Mouse (Mus musculus) urinary bladder, postnatal 10 days (tissue): ENCODE data around the gene Stard13.

Source experiments
- DNase-seq: peaks from one replicate; pipeline ENCODE4 v3.0.0; 2022; ENCODE audit warnings: low spot score

Gene Stard13

DNA sequence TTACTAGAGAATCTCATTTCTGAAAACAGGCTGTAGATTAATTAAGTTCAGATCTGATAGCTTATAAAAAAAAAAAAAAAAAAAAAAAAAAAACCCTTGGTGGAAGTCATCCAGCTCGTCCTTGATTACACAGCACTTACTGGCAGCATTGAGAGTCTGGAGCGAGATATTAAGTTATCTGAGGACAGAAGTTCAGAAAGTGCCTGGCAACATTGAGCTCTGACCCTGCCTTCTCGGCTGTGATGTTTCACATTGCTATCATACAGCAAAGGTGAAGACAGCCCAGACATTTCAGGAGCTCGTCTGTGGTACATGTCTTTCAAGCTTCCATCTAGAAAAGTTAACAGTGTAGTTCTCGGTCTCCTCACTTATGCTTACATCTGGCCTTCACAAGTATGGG lies 95.7 kb downstream of the Stard13 start:
- DNase-seq, result no peak

DNA sequence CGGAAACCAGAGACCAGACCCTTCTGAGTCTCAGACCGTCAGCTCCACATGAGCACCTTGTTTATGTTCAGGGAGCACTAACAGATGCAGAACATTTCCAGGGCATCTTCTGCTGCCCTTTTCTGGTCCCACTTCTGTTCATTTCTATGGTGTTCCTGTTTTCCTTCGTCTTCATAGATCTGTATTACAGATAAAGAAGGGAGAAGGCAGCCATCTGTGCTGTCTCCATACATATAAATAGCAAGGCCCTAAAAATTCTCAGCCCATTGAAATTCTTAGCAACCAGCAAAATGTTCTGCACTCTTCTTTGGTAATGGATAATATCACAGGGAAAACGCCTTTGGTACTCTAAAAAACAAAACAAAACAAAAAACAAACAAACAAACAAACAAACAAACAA lies 96.3 kb downstream of the Stard13 start:
- DNase-seq, result no peak

DNA sequence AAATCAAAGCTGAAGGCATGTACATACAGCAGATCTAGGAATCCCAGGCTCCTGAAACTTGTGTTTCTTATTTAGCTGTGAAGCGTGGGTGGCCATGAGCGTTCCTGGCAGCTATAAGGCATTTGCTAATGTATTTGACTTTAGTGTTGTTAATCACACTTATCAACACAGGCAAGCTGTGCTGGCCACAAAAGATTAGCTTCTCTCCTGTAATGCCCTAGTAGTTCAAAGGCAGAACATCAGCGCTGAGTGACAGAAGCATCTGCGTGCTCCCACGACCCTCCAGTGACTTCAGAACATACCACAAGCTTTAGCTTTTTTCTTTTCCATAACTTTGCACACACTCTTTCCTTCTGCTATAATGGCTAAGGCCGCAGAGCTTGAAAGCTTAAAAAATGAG lies 97.7 kb downstream of the Stard13 start:
- no peak for DNase-seq

DNA sequence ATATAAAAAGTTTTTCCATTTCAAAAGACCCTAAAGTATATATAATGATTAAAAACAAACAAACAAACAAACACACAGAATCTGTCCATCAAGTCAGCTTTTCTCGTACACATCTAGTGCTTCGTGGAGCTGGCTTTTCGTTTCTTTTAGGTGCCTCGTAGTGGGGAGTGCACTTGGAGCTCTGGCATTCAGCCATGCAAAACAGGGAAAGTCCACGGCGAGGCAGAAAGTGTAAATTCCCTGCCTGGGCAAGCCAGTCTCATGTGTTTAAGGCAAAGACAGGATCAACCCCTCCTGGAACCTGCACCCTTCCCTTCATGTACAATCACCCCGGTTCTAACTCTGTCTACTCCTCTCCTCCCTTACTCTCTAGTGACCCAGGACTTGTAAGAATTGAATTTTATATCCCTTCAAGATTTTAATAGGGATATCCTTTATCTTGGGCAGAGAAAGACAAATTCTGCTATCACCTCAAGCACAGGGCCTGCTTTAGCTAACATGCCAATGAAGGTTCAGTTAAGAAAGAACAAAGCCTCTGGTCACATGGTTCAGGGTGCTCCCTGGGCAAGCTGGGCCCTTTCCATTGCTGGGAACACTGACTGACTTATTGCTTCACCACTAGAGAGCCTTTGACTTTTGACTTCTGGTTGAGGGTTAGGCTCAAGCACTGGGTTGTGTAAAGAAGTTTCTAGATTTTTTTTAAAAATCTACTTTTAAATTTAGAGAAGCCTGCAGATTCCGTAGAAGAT lies 98.4 kb downstream of the Stard13 start:
- no peak for DNase-seq

DNA sequence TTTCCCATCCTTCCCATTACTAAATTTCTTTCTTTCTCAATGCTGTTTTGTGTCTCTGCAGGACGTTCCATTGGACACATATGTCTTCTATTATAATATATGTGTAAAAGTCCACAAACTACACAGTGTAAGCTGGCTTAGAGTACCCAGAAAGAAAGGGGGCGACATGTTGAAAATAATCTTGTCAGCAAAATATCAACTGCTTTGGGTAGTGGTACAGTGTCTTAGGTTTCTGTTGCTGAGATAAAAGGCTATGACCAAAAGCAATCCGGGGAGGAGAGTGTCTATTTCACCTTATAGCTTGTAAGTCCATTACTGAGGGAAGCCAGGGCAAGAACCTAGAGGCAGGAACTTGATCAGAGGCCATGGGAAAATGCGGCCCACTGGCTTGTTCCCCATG lies 99.4 kb downstream of the Stard13 start:
- DNase-seq, result no peak

DNA sequence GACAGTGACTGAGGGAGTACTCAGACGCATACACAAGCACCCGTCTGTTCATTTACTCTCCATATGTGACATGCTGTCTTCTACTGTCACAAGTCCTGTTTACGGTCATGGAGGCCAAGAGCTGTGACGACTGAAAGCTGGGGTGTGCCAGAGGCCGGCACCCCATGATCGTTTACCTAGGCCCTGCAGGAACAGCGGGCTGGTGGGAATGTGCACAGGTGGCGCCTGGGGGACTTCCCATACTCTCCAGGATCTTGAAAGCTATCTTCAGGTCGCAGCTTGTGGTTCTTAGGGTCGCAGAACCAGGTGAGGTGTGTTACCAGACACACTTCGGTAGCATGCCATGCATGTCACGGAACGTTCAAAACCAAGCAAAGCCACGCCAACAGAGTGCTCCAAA lies 99.9 kb downstream of the Stard13 start:
- DNase-seq, result no peak

DNA sequence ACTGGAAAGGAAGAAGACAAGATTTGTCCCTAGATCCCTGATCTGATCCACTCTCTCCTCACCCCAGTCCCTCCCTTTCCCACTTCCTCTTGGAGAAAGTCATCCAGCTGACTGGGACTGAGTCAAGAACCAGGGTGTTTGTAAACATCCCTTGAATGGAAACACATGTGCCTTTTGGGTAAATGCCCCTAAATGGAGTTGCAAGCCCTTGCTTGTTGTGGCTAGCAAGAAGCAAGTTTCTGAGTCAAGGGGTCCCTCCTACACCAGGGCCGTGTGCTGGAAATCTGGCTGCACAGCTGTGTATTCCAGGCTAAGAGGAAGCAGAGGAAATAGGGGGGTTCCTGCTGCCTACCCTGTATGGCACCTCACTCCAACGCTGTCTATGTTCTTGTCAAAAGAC lies 103.9 kb downstream of the Stard13 start:
- no peak for DNase-seq

DNA sequence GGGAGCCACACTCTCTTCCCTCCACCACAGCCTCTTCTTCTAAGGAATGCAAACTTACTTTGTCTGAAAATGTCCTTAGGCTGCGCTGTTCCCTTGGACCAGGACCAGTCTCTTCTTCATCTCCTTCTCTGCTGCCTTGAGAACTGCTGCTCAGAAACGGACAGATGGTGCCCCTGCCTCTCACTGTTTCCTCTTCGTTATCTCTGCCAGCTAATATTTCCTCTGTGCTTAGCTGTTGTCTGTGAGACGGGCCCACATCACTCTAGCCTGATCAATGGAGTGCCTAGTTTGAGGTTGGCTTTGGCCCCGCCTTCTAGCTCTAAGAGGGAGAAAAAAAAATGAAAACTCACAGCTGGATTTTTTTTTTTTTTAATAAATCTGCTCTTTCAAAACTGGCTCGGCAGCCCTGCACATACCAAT lies 106.3 kb downstream of the Stard13 start:
- DNase-seq, result no peak

DNA sequence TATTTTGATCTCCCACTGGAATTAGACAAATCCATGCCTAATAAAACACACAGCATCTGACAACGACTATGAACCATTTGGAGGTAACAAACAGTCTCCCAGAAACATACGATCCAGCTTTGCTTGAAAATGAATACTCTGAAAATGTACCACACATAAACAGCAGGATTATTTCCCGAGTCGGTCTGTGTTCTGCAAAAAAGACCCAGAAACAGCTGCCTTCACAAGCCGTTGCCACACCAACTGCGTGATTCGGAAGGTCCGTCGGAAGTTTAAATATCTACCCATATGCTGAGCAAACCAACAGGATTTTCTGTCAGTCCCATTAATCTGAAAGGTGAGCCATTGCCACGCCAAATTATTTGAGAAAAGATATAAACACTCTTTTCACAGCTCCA lies 107.0 kb downstream of the Stard13 start:
- DNase-seq, result no peak

DNA sequence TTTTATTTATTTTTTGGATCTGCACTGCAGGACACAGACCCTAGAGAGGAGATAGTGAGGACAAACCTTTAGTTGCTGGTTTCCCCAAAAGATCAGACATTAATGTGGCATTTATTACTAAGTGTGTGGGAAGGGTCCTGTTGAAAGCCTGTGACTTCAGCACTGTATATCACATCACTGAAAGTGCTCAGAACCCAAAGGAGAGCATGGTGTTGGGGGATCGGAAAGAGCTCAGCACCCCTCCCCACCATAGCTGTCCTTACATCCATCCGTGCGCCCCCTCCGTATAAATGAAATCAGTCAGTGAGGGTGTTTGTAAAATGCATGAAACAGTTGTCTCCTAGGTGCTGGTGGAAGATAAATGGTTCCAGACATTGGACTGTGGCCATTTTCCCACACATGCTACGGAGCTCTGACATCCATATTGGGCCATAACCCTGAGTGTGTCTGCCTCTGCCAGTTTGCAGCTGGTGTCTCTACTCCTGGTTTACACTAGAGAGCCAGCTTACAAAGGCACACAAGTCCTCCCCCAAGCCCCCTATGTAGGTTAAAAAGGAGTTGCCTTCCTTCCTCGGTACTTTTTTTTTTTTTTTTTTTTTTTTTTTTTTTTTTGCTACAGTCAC lies 107.5 kb downstream of the Stard13 start:
- DNase-seq, result no peak

DNA sequence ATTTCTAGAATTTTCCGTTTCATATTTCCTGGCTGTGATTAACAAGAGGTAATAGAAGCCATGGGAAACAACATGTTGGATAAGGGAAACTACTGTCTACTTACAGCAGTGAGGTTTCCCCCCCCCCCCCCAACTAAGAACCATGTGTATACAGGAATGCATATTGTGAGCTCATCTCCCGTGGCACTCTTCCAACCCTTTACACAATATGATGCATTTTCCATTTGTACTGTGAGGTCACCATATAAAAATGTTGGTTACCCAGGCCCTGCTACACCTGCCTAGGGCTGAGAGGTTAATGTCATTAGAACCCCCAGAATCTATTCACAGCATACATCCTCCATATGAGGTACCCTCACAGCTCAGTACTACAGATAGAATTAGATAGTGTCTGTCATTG lies 115.8 kb downstream of the Stard13 start:
- no peak for DNase-seq

DNA sequence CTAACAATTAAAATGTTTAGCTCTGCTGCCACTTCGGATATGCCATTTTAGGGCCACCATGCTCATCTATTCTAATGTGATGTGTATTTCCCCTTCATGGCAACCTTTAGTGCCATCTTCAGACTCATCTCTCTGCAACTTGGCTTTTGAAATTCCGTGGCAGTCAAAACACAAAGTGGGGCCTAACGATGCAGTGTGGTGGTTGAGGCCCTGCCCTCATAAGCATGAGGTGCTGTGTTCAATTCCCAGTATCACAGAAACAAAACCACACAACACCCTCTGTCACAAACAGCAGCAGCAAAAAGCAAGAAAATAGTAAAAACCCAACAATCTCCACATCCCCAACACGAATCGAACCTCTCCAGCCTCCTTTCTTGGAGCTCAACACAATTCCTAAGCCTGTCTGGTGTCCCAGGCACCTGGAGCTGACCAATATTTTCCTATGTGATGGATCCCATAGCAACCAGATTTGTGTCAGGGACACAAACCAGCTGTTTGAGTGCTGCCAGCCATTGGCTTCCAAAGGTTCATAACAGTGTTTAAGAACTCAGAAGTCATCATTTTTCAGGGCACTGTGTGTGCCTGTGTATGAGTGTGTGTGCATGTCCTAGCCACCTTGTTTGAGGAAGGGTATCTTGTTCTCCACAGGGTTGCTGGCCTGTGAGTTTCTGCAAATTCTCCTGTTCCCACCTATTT lies 117.3 kb downstream of the Stard13 start:
- no peak for DNase-seq

DNA sequence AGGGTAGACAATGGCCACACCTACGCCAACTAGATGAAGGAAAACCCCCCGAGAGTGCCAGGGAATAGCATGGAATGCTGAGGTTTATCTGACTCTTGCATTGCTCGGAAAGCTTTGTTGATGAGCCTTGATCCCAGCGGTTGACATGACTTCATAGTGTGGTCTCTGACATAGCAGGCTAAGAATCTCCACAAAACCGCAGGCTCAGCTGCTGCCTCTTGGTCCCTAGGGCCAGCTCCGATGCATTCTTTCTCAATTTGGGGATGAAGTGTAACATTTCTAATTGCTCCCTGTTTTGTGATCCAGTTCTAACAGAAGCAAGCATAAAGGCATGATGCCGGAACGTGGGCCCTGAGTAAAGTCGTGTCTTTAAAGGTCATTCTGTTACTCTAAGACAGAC lies 120.9 kb downstream of the Stard13 start:
- no peak for DNase-seq

DNA sequence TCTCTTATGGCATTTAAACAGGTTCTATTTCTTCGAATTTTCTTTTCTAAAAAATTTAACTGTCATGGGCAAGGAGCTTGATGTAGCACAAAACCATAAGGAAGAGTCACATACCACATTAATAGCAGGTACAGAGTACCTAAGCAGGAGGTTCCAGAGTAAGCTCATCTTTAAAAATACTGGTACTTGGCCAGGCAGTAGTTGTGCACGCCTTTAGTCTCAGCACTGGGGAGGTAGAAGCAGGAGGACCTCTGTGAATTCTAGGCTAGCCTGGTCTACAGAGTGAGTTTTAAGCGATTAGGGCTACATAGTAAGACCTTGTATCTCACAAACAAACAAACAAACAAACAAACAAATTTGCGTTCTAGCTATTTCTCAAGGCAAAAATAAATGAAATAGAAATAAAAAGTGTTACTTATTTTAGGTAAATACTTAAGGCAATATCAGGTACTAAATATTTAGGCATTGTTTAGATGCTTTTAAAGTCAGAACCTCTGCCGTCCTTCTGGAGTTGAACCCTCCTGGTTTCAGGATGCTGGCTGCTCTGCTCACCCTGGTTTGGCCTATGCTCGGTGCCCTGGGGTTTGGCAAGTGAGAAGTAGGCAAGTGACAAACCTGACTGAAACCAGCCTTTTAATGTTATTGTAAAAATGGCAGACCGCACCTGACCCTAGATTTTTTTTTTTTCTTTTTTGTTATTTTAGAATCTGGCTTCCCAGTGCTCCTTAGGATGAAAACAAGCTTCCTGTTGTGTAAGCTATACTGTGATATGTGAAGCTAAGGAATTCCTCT lies 122.4 kb downstream of the Stard13 start:
- DNase-seq, result no peak

DNA sequence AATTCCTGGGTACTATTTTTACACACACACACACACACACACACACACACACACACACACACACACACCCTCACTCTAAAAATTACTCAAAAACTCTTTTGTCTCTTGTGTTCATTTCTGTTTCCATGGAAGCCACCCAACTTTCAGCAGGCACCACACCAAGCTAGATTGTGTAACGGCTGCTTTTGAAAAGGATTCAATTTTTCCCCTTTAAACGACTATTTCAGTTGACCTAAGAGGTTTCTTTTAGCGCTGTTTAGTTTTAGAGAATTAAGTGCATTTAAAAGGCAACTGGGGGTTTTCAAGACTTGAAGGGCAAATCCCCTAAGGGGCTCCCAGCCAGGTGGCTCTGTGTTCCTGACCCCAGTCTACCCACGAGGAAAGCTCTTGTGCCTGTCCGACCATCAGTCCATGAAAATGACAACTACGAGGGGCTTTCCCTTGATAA lies 123.2 kb downstream of the Stard13 start:
- DNase-seq, result no peak

DNA sequence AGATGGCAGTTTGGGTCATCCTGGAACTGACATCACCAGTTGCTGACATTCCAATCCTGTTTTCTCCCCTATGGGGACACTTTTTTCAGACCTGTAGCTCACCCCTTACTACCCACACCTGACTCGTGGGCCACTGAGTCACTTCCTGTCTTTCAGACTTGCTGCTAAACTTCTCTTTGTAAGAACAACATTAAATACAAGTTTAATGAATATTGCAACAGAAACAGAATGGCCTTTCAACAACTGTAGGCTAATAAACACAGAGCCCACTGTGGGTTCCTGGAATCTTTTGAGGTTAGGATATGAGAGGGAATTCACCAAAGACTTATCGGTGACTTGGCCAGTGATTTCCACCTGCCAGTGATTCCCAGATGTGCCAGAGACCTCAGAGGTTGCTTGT lies 123.8 kb downstream of the Stard13 start:
- no peak for DNase-seq

DNA sequence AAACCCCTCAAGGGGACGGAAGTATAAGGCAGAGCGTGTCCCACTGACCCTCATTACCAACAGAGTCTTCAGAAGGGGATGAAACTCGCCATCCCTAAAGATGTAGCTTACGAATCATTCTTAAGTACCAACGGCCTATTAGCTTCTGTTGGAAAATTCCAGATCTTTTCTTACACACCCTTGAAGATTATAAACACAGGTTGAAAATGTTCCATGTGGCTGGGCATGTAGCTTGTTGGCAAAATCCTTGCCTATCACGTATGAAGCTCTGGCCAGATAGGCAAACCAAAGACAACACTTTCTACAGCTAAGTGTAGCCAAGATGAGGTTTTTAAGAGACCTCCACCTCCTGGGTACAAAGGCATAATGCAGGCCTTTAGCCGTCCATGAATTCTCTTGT lies 124.7 kb downstream of the Stard13 start:
- no peak for DNase-seq

DNA sequence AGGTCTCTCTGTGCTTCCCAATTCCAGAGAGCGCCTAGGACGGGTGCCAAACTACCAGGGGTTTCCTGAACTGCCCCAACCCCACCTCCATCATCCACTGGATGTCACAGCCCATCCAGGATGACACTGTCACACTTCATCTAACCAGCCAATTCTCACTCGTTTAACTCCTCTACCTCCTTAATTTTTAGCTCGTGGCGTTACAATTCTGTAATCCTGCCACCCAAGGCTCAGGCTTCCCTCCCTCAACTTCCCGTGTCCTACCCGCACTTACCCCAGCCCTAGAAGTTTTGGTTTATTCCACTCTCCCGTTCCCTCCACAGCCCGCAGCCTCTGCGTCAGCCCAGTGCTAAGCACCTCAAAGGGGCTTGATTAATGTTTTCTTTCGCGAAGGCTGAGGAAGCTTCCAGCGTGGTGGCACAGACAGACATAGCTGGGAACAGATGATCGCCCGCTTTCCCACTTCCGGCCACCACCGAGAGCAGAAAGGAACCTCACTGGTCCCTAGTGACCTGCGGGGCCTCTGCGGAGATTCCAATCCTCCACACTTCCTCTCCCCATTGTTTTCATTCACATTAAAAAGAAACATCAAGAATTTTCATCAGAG lies 125.2 kb downstream of the Stard13 start:
- no peak for DNase-seq

DNA sequence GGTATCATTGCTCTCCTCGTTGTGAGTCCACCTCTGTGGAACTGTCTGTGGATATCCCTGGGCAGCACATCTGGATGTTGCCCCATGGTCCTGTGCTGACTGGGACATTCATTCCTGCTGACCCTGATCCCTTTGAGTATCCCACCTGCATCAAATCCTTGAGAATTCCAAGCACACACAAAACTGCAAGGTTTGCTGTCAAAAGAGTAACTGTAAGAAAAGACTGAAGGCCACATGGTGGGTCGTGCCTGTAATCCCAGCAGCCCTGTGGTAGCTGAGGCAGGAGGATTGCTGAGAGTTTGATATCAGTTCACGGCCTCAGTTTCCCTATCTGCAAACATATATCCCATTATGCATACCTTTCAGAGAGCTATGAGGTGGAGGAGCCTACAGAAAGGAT lies 126.8 kb downstream of the Stard13 start:
- no peak for DNase-seq

DNA sequence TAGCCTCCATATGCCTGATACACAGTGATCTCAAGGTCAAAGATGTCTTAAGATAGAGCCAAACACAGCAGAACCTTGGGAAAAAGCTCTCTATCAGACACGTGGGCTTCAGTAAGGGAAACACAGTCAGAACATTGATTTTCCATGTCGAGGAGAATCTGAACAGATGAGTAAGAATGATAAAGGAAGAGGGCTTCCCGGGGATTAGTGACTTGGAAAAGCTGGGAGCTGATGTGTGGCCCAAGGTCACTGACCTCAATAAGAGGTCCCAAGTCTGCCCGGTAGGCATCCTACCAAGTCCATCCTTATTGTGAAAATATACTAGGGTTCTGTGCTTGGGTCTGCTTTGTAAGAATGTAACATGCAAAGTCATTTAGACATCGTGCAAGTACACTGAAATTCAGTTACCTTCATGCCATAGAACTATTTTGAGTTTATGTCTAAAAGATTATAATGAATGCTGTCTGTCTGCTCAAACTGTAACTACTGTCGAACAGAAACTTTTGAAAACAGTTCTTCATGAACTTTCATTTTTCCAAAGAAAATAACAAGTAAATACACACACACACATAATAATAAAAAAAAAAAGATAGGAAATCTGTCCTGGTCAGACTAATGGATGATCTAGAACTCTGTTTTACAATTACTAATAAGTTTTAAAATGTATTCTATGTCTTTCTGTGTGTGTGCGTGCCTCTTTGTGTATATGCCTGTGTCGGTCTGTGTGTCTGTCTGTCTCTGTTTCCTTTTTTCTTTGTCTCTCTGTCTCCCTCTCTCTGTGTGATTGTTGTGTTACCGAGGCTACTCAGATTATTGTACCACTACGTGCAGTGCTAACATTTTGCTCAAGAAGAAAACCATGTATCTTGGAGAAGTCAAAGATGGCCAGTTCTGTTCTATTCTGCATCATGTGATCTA lies 128.3 kb downstream of the Stard13 start:
- no peak for DNase-seq
